Mouse (Mus musculus) v-Abl transformed pro-B cells (cell line): ENCODE results near the gene Gm20489.

Experiments
- in situ Hi-C, 2 experiments: fragments of 400-800 bp; cut with MboI; formaldehyde crosslinking; loops; one replicate each; pipeline ENCODE4 v1.15.1; 2025; ENCODE audit not compliant: unreplicated experiment in 2 of 2

The Gm20489 gene

GRCm38 (mm10) chrX:101268755-101269124, at the start of gene Gm20489:
Gene Gm20489, minus strand, starts transcription at chrX:101269023.
- in situ Hi-C loops, result loop anchor here in 1 of 2 experiments (5.0 to 25.0 kb wide), 2 partner anchors 64 to 369 kb away; partner anchors contain the start of gene Ogt

- in situ Hi-C loops, result no loop called here
Measured at GRCm38 (mm10) chrX:101313625-101314359, 45.0 kb upstream of the Gm20489 start.

GRCm38 (mm10) chrX:101309299-101309698, 40.5 kb upstream of the Gm20489 start:
- in situ Hi-C loops, result no loop called here

- in situ Hi-C loops, result no loop called here
Measured at GRCm38 (mm10) chrX:101304646-101305045, 35.8 kb upstream of the Gm20489 start.

- in situ Hi-C loops, result no loop called here
Measured at GRCm38 (mm10) chrX:101301654-101302053, 32.8 kb upstream of the Gm20489 start.

GRCm38 (mm10) chrX:101300427-101301030, 31.7 kb upstream of the Gm20489 start:
- in situ Hi-C loops, result no loop called here

- in situ Hi-C loops, result no loop called here
Measured at GRCm38 (mm10) chrX:101299473-101300426, 30.9 kb upstream of the Gm20489 start.

GRCm38 (mm10) chrX:101299055-101299454, 30.2 kb upstream of the Gm20489 start, which contains the start of gene Nlgn3:
Gene Nlgn3, plus strand, starts transcription at chrX:101299168.
- in situ Hi-C loops, result no loop called here

- in situ Hi-C loops, result no loop called here
Measured at GRCm38 (mm10) chrX:101290111-101290510, 21.3 kb upstream of the Gm20489 start.

- in situ Hi-C loops, result loop anchor here in 1 of 2 experiments (10.0 kb wide), 1 partner anchor 154 kb away; no protein-coding TSS in a partner anchor
Measured at GRCm38 (mm10) chrX:101289037-101289436, 20.2 kb upstream of the Gm20489 start.

GRCm38 (mm10) chrX:101288432-101288831, 19.6 kb upstream of the Gm20489 start:
- in situ Hi-C loops, result loop anchor here in 1 of 2 experiments (10.0 kb wide), 1 partner anchor 154 kb away; no protein-coding TSS in a partner anchor

GRCm38 (mm10) chrX:101287543-101287942, 18.7 kb upstream of the Gm20489 start:
- in situ Hi-C loops, result loop anchor here in 1 of 2 experiments (10.0 kb wide), 1 partner anchor 153 kb away; no protein-coding TSS in a partner anchor

- in situ Hi-C loops, result loop anchor here in 1 of 2 experiments (10.0 kb wide), 1 partner anchor 151 kb away; no protein-coding TSS in a partner anchor
Measured at GRCm38 (mm10) chrX:101285953-101286670, 17.3 kb upstream of the Gm20489 start.

GRCm38 (mm10) chrX:101285534-101285933, 16.7 kb upstream of the Gm20489 start:
- in situ Hi-C loops, result loop anchor here in 1 of 2 experiments (10.0 kb wide), 1 partner anchor 151 kb away; no protein-coding TSS in a partner anchor

GRCm38 (mm10) chrX:101282813-101283212, 14.0 kb upstream of the Gm20489 start:
- in situ Hi-C loops, result loop anchor here in 1 of 2 experiments (10.0 kb wide), 1 partner anchor 148 kb away; no protein-coding TSS in a partner anchor

- in situ Hi-C loops, result loop anchor here (10.0 to 25.0 kb wide), 2 partner anchors 61 to 363 kb away; partner anchors contain the start of gene Ogt (in 1 of the 2)
Measured at GRCm38 (mm10) chrX:101273875-101274738, 5.3 kb upstream of the Gm20489 start, which contains the start of gene Med12. Gene Med12, plus strand, starts transcription at chrX:101274030.

- in situ Hi-C loops, result loop anchor here (10.0 to 25.0 kb wide), 2 partner anchors 61 to 364 kb away; partner anchors contain the start of gene Ogt (in 1 of the 2)
Measured at GRCm38 (mm10) chrX:101273410-101273809, 4.6 kb upstream of the Gm20489 start.

- in situ Hi-C loops, result loop anchor here in 1 of 2 experiments (5.0 to 25.0 kb wide), 2 partner anchors 64 to 369 kb away; partner anchors contain the start of gene Ogt
Measured at GRCm38 (mm10) chrX:101268025-101268754, 633 bp downstream of the Gm20489 start, which contains the start of gene Il2rg. Gene Il2rg, minus strand, starts transcription at chrX:101268255.
